Mouse (Mus musculus) cerebellum, postnatal 4 days (tissue): ENCODE measurements at regions not wholly inside any gene's neighbourhood (a gene's known extent, or its start where the extent isn't known, plus 50 kb on each side); places are given as distances from the start of the nearest gene placed in this dataset.

ENCODE experiments used
- DNase-seq, 2 experiments: peaks; one replicate each; pipeline ENCODE4 v3.0.0; 2022; ENCODE audit warnings: low spot score in 2 of 2, mixed read lengths in 1 of 2

DNA sequence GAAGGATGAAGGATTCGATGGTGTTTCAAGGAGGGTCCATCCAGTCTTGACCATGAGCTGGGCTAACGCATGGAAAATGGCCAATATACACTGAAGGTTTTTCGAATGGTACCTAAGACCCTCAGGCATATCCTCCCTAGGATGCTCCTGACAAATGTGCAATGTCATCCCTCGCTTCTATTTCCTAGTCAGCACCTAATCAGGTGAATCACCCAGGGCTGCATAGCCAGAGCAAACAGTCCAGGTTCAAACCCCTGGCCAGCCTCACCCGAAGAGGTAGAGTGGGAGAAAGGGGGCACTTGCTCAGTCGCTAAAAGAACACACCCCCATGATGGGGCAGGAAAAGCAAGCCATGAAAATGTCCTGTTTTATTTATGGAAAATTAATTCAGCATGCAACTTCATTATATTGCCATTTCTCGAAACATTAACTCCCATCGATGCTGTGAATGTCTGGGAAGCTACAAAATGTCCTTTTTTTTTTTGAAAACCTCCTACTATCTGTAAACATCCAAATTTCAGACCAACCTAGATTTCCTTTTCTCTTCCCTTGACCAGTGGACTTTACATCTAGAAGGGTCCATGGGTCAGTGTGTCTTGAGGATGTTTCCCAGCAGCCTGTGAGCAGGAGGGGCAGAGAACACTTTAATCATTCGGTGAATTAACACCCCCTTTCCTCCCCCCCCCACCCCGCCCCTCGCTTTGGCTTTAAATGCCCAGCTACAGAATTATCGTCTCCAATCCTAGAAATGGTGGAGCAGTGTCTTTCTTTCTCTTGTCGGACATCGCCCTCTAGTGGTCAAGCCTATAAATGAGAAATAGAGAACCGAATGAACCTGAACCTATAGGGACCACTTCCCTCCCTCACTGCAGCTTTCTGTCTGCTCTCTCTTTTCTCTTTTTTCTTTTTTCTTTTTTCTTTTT, 68.8 kb upstream of the Il12b start:
- DNase-seq, result peak; percentile 43 to 69

GRCm38 (mm10) chr11:44331774-44332129, 68.1 kb upstream of the Il12b start:
- DNase-seq, result no peak

GRCm38 (mm10) chr11:44340531-44340930, 59.3 kb upstream of the Il12b start:
- DNase-seq, result no peak

DNA sequence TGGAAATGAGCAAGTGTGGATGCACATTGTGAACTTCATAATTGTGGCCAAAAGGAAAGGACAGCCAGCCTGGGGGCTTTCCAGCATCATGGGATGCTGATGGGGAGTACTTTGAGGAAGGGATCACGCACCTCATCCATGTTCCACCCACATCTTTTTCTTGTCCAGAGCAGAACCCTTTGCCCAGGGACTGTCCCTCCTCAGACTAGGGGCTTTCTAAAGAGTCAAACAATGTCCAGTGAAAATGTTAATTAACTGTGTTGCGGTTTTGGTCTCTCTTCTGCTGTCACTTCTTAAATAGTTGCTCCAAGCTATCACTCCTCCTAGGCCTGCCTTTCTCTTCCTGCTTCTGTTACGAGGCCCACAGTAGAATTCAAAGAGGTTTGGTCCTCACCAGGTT, 51.6 kb upstream of the Il12b start:
- no peak for DNase-seq

- DNase-seq, result no peak
Observed at GRCm38 (mm10) chr11:44349546-44349945, 50.3 kb upstream of the Il12b start.
